Mouse (Mus musculus) right cerebral cortex, postnatal 4 days (tissue): ENCODE measurements around the gene Efna3.

Source experiments
- DNase-seq: peaks from one replicate; pipeline ENCODE4 v3.0.0-alpha.2; 2022

Efna3 gene

GRCm38 (mm10) chr3:89315930-89316831 lies 6.6 kb downstream of the Efna3 start:
- no peak for DNase-seq

- peak; percentile 89 for DNase-seq
Observed at GRCm38 (mm10) chr3:89315195-89315929, 7.4 kb downstream of the Efna3 start.

- DNase-seq: no peak
Observed at GRCm38 (mm10) chr3:89314791-89315190, 8.0 kb downstream of the Efna3 start.

- no peak for DNase-seq
Observed at GRCm38 (mm10) chr3:89314340-89314739, 8.4 kb downstream of the Efna3 start.

GRCm38 (mm10) chr3:89308089-89308488 lies 14.7 kb downstream of the Efna3 start:
- DNase-seq: peak; percentile 39

GRCm38 (mm10) chr3:89305551-89306325 lies 17.0 kb downstream of the Efna3 start:
- DNase-seq: no peak

- no peak for DNase-seq
Observed at GRCm38 (mm10) chr3:89305105-89305504, 17.7 kb downstream of the Efna3 start.

GRCm38 (mm10) chr3:89304440-89304839 lies 18.3 kb downstream of the Efna3 start:
- no peak for DNase-seq

- no peak for DNase-seq
Observed at GRCm38 (mm10) chr3:89300514-89300913, 22.3 kb downstream of the Efna3 start.

- no peak for DNase-seq
Observed at GRCm38 (mm10) chr3:89300071-89300470, 22.7 kb downstream of the Efna3 start.

GRCm38 (mm10) chr3:89299499-89299898 lies 23.3 kb downstream of the Efna3 start:
- DNase-seq: no peak

GRCm38 (mm10) chr3:89298908-89299307 lies 23.9 kb downstream of the Efna3 start:
- no peak for DNase-seq

GRCm38 (mm10) chr3:89296761-89297396 lies 25.9 kb downstream of the Efna3 start:
- no peak for DNase-seq

- no peak for DNase-seq
Observed at GRCm38 (mm10) chr3:89295685-89296230, 27.0 kb downstream of the Efna3 start.

GRCm38 (mm10) chr3:89294195-89294594 lies 28.6 kb downstream of the Efna3 start:
- no peak for DNase-seq

GRCm38 (mm10) chr3:89293247-89293918 lies 29.4 kb downstream of the Efna3 start:
- DNase-seq: no peak

- no peak for DNase-seq
Observed at GRCm38 (mm10) chr3:89292303-89292702, 30.5 kb downstream of the Efna3 start.

GRCm38 (mm10) chr3:89291874-89292273 lies 30.9 kb downstream of the Efna3 start:
- no peak for DNase-seq

- no peak for DNase-seq
Observed at GRCm38 (mm10) chr3:89288503-89288928, 34.2 kb downstream of the Efna3 start.

GRCm38 (mm10) chr3:89287286-89287685 lies 35.5 kb downstream of the Efna3 start:
- no peak for DNase-seq

- no peak for DNase-seq
Observed at GRCm38 (mm10) chr3:89285526-89285925, 37.2 kb downstream of the Efna3 start.

GRCm38 (mm10) chr3:89284261-89284660 lies 38.5 kb downstream of the Efna3 start:
- DNase-seq: no peak
